Mouse (Mus musculus) hindlimb bud, embryonic 11.5 days (tissue): ENCODE results near the gene Atp2b4.

Experiments used
- DNase-seq: peaks from one replicate; pipeline ENCODE4 v3.0.0-alpha.2; 2012; ENCODE audit warnings: low read depth, low spot score; ENCODE audit errors: extremely low spot score

The Atp2b4 gene

GRCm38 (mm10) chr1:133798821-133799415 lies 1.9 kb downstream of the Atp2b4 start:
- no peak for DNase-seq

DNA sequence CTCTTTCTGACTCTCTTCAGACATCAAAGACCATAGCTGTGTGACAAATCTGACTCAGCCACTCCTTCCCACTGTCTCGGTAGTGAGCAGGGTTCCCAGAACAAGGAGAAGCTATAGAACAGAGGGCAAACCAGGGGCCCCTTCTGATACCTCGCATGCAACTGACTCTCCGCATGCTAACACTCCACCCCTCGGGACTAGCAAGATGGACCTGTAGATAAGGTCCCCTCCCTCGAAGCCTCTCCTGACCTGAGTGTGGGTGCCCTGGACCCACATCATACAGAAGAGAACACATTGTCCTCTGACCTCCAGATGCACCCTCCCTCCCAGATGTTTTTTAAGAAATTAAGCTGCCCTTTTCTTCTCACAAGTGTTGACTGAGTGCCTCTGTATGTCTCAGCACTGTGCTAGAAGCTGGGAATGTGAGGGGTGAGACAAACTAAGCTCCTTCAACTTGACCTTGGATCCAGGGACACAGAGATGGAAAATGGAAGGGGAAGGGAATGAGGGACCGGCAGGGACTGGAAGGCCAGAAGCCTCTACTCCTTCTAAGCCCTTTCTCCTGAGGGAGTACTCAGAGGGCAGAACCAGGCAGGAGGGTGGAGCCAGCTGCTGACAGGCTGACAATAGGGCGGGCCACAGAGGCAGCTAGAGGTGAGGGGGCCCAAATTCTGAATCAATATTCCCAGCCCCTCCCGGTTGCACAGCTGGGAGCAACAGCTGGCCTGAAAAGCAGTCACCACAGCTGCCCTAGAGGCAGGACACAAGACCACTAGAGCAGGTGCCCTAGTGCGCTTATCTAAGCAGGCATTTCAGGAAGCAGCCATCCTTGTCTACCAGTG lies 2.6 kb downstream of the Atp2b4 start:
- no peak for DNase-seq

GRCm38 (mm10) chr1:133797327-133797978 lies 3.4 kb downstream of the Atp2b4 start:
- no peak for DNase-seq

DNA sequence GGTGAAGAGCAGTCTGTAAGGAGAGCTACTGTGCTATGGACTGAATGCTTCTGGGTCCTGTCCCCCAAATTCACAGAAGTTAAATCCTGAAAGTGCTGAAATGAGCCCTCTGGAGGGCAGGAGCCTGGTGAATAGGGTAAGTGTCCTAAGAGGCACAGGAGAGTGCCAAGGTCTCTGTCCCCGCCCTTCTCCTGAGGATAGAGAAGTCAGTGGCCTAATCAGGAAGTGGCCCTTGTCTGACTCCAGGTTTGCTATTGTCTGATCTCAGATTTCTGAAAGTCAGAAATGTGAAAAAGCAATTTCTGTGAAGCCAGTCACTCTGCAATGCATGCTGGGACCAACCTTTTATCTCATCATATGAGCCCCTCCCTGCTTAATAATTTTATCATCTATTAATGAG lies 7.2 kb downstream of the Atp2b4 start:
- no peak for DNase-seq

GRCm38 (mm10) chr1:133790011-133790410 lies 10.8 kb downstream of the Atp2b4 start:
- DNase-seq = no peak

- no peak for DNase-seq
These were observed 12.0 kb downstream of the Atp2b4 start for GRCm38 (mm10) chr1:133788864-133789263.

GRCm38 (mm10) chr1:133787500-133788210 lies 13.2 kb downstream of the Atp2b4 start:
- DNase-seq = no peak

DNA sequence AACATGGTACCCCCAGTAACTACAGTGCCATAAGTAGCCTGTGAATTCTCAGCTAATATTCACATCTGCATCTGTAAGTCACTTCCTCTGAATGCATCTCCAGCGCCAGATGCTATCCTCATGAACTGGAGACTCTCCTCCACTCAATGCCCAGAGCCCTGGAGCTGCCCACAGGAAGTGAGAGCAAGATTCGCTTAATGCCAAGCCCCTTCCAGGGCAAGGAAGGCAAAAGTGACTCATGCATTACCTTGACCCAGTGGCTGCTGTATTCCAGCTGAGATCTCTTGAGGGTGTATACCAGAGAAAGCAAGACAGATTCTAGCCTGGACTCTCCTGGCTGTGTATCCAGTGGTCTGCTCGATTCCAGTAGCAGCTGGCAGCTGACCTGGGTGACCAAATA lies 16.2 kb downstream of the Atp2b4 start:
- DNase-seq = no peak

GRCm38 (mm10) chr1:133781531-133781930 lies 19.3 kb downstream of the Atp2b4 start:
- DNase-seq = no peak

GRCm38 (mm10) chr1:133779043-133779442 lies 21.8 kb downstream of the Atp2b4 start:
- DNase-seq = no peak

DNA sequence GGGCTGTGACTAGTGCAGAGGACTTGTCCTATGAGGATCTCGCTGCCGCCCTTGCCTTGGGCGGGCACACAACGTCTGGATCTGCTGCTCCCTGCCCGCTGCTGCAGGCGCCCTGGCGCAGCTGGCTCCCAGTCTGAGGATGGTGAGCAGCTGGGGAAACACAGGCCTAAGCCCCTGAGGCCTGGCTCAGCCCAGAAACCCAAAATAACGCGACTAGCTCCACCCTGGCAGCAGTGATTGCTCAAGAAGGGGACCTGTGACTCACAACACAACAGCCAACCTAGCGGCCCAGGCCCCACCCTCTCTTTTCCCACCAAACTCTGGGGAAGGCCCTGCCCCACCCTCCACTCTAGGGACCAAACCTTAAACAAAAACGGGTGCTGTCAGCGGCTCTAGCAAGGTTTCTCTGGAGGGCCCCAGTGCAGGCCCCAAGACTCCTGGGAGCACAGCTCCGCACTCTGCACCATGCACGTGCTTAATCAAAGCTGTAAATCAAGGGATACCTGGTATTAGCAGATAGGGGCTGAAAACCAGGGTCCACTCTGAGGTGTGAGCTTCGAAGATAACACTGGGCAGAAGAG lies 23.1 kb downstream of the Atp2b4 start:
- no peak for DNase-seq

GRCm38 (mm10) chr1:133772553-133772952 lies 28.3 kb downstream of the Atp2b4 start:
- no peak for DNase-seq

- DNase-seq = no peak
These were observed 28.9 kb downstream of the Atp2b4 start for GRCm38 (mm10) chr1:133771831-133772399.

- DNase-seq = no peak
These were observed 32.8 kb downstream of the Atp2b4 start for GRCm38 (mm10) chr1:133767994-133768393.

- DNase-seq = no peak
These were observed 33.8 kb downstream of the Atp2b4 start for GRCm38 (mm10) chr1:133766901-133767529.

- no peak for DNase-seq
These were observed 35.5 kb downstream of the Atp2b4 start for GRCm38 (mm10) chr1:133765376-133765775.

DNA sequence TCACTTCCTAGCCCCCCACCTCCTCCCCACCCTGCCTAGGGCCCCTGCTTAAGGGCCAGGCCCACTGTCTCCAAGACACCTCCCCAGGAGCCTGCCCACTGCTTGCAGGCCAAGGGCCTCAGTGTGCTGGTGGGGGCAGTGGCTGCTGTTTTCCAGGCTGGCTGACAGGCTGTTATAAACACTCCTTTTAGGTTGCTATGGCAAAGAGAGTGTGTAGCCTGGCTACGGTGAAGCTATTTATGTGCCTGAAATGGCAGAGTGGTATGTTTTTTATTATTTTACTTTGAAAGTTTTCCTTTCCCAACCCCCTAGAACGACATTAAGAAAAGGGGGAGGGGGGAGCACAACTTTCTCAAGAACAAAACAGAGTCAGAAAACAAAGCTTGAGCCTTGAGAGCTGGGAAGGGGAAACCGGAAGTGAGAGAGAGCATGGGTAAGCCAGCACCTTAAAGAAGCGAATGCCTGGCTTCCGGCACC lies 37.9 kb downstream of the Atp2b4 start:
- no peak for DNase-seq

DNA sequence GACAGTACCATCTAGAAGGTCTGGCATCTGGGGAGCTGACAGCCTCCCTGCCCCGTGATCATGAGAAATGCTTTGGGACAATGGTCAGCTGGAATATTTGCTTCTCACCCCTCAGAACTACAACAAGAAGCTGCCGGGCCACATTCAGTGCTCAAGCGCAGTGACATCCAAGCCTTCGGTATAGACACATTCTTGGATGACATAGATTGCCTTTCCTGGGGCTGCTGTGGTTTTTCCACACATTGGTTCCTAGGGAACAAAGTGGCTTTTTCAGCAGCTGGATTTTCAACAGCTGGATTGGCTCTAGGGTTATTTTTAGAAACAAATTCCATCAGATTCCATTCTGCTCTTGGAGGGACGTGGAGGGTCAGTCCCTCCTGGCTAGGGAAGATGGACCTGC lies 39.6 kb downstream of the Atp2b4 start:
- no peak for DNase-seq

GRCm38 (mm10) chr1:133754317-133754868 lies 46.4 kb downstream of the Atp2b4 start:
- no peak for DNase-seq

DNA sequence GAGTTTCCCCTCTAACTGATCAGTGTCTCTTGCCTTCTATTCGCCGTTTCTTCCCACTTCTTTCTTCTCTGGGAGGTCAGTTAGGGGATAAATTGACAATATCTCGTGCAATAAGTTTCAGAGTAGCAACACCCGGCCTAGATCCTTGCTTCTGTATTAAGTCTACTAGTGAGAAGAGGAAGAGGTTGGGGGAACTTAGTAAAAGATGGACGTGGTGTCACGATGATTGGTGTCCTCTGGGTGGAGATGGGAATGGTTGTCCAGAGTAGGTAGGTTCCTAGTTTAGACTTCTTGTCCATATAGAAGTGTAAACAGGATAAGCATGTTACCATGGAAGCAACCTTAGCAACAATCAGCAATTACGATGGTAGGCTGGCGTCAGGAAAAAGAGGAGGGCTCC lies 47.5 kb downstream of the Atp2b4 start:
- DNase-seq = no peak
